Mouse (Mus musculus) hindbrain, embryonic 15.5 days (tissue): ENCODE data around the gene Sh3rf1. TPM values are rescaled to one million over a fixed set of nuclear protein-coding genes. Genes with fewer than 3 reads are reported as not detected.

Source experiments
- ATAC-seq: fragments of 200-750 bp; cut with Nextera tagmentation; 2 replicates; pipeline ENCODE4 v1.8.0; 2017; ENCODE audit warnings: low read depth, moderate number of reproducible peaks, moderate TSS enrichment; ENCODE audit not compliant: low FRiP score
- H3K27ac ChIP-seq: fragments of 300-500 bp; sonication (generic); replicated peaks from 2 replicates; pipeline ENCODE4 v1.5.1; 2015; ENCODE audit warnings: mild to moderate bottlenecking, inconsistent platforms
- H3K27me3 ChIP-seq: fragments of 300-500 bp; sonication (generic); 2 replicates; pipeline ENCODE4 v1.6.1; 2015; ENCODE audit warnings: control low read depth, inconsistent platforms
- H3K36me3 ChIP-seq: fragments of 300-500 bp; sonication (generic); 2 replicates; pipeline ENCODE4 v1.6.1; 2015; ENCODE audit warnings: control low read depth, inconsistent platforms
- H3K4me1 ChIP-seq: fragments of 300-500 bp; sonication (generic); replicated peaks from 2 replicates; pipeline ENCODE4 v1.6.1; 2015; ENCODE audit warnings: control low read depth, inconsistent platforms
- H3K4me2 ChIP-seq: fragments of 300-500 bp; sonication (generic); 2 replicates; pipeline ENCODE4 v1.6.1; 2015; ENCODE audit warnings: moderate library complexity, mild to moderate bottlenecking, inconsistent platforms
- H3K4me3 ChIP-seq: fragments of 300-500 bp; sonication (generic); 2 replicates; pipeline ENCODE4 v1.5.1; 2015; ENCODE audit warnings: mild to moderate bottlenecking, inconsistent platforms
- H3K9ac ChIP-seq: fragments of 300-500 bp; sonication (generic); 2 replicates; pipeline ENCODE4 v1.6.1; 2015; ENCODE audit warnings: inconsistent platforms
- H3K9me3 ChIP-seq: fragments of 300-500 bp; sonication (generic); 2 replicates; pipeline ENCODE4 v1.6.1; 2016; ENCODE audit warnings: control low read depth, inconsistent platforms
- WGBS: fragments of 180-500 bp; shearing (Covaris S2); methylation state at CpG from one replicate; pipeline ENCODE4 v1.1.7; 2015; 5-methylcytosine and 5-hydroxymethylcytosine counted together
- polyA plus RNA-seq: library from polyadenylated mRNA; unstranded; fragments of >200 nt; fragmentation: Nextera tagmentation; extraction: Ambion mirVana; gene quantifications from 2 replicates; pipeline ENCODE4 v1.2.1, GENCODE M21; 2015

The Sh3rf1 gene
- polyA plus RNA-seq, 1 experiment from 2014 or later, result 28.0 TPM

- ATAC-seq, result no peak
- Histone ChIP-seq H3K9ac (no peak overlapping the region), H3K27ac (no peak overlapping the region), H3K4me1 (peaks cover 9% of the 10 kb centered on the region; the same call in 1 of the 2 replicates), H3K4me3 (no peak overlapping the region), H3K36me3 (no peaks in the 10 kb centered on the region), H3K4me2 (no peak overlapping the region), H3K27me3 (no peaks in the 10 kb centered on the region), H3K9me3 (no peaks in the 10 kb centered on the region)
- 41% methylated on average over 5 of the region's 5 CpGs for WGBS
Observed at GRCm38 (mm10) chr8:61302029-61302368, 78.3 kb downstream of the Sh3rf1 start.

- H3K4me3 ChIP-seq, result no peak overlapping the region
- peaks cover 26% of the 10 kb centered on the region for H3K4me1 ChIP-seq
- no peaks in the 10 kb centered on the region for H3K27me3 ChIP-seq
Observed at GRCm38 (mm10) chr8:61305451-61306070, 81.9 kb downstream of the Sh3rf1 start.

DNA sequence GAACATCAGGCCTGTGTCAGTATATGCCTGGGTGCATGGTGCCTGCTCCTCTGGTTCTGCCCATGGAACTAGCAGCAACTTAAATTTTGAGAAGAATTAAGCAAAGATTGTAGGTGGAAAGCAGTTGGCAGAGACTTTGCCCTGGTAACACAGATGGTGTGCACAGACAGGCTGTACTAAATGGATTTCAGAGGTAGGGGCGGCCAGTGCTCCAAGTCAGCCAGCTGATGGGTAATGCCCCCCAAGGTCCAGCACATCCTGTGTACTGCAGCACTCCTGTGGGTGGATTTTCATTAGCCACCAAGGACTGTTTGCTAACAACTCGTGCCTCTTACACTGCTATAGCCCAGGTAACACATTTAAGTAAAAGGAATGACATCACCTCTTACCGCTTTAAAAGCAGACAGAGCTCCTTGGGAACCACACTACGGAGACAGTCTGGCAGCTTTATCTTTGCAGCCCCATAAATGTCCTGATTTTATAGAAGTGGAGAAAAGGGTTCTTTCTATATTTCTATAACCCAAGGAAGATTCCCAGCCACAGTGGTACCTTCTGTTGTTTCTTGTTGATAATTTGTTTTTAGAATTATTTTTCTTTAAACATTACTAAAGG lies 82.9 kb downstream of the Sh3rf1 start:
- no peak for ATAC-seq
- Histone ChIP-seq H3K4me1 (peaks cover 25% of the 10 kb centered on the region), H3K27me3 (no peaks in the 10 kb centered on the region), H3K36me3 (no peaks in the 10 kb centered on the region), H3K4me3 (no peak overlapping the region), H3K9ac (no peak overlapping the region), H3K27ac (no peak overlapping the region), H3K9me3 (no peaks in the 10 kb centered on the region), H3K4me2 (no peak overlapping the region)
- WGBS, result 81% methylated on average over 4 of the region's 4 CpGs

More at GRCm38 (mm10) chr8:61305451-61306070, 81.9 kb downstream of the Sh3rf1 start:
- 92% methylated on average over 7 of the region's 7 CpGs for WGBS
- no peak overlapping the region for H3K27ac ChIP-seq
- no peak overlapping the region for H3K4me2 ChIP-seq
- no peaks in the 10 kb centered on the region for H3K9me3 ChIP-seq
- ATAC-seq, result no peak
- H3K36me3 ChIP-seq, result no peaks in the 10 kb centered on the region
- H3K9ac ChIP-seq, result no peak overlapping the region

- ATAC-seq, result no peak
- no peak overlapping the region for H3K9ac ChIP-seq
- no peaks in the 10 kb centered on the region for H3K27me3 ChIP-seq
- H3K4me1 ChIP-seq, result peaks cover 18% of the 10 kb centered on the region
- no peak overlapping the region for H3K27ac ChIP-seq
- H3K9me3 ChIP-seq, result no peaks in the 10 kb centered on the region
- no peak overlapping the region for H3K4me2 ChIP-seq
- H3K36me3 ChIP-seq, result no peaks in the 10 kb centered on the region
- H3K4me3 ChIP-seq, result no peak overlapping the region
Observed at GRCm38 (mm10) chr8:61308896-61309295, 85.2 kb downstream of the Sh3rf1 start.

DNA sequence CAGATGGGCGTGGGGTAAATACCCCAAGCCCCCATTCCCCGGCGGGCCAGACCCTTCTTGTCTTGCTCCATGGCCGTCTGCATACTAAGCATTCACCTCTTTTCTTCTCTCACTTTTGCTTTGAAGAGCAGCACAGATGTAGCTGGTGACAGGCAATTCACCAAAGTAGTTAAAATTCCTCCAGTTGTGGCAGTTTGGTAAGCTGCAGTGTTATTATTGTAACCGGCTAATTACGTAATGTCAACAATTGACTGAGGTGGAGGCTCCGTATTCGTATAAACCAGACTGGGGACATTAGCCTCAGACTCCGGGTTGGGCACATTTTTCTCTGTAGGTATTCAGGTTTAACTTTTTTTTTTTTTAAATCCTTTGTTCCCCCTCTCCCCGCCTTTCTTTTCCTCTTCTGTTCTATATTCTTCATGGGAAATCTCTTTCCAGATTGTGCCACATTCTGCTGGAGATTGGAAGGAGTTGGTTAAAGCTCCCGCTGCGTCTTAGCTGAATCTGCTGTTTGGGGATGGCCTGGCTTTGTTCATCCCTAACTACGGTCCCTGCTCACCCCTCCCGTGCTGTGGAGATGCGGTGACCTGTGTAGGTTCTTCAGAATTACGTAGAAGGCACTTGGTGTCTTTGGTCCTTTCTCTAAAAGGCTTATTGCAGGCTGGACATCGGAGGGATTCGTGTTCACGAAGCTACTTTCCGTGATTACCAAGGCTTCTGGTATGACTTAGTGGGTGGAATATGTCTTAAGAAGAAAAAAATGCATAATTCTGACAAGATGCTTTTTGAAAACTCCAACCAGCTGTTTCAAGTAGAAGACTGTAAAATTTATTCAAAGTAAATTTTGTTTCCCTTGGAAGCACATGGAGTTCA lies 86.1 kb downstream of the Sh3rf1 start:
- Histone ChIP-seq H3K9ac (no peak overlapping the region), H3K4me2 (peak overlapping the region; percentile 6; the same call in 1 of the 2 replicates), H3K36me3 (no peaks in the 10 kb centered on the region), H3K27ac (no peak overlapping the region), H3K27me3 (no peaks in the 10 kb centered on the region), H3K4me3 (no peak overlapping the region), H3K9me3 (no peaks in the 10 kb centered on the region), H3K4me1 (peaks cover 18% of the 10 kb centered on the region)
- 26% methylated on average over 20 of the region's 20 CpGs for WGBS
- 0 out of 2 replicates have a peak, but pooled peaks have one; percentile 20 for ATAC-seq

DNA sequence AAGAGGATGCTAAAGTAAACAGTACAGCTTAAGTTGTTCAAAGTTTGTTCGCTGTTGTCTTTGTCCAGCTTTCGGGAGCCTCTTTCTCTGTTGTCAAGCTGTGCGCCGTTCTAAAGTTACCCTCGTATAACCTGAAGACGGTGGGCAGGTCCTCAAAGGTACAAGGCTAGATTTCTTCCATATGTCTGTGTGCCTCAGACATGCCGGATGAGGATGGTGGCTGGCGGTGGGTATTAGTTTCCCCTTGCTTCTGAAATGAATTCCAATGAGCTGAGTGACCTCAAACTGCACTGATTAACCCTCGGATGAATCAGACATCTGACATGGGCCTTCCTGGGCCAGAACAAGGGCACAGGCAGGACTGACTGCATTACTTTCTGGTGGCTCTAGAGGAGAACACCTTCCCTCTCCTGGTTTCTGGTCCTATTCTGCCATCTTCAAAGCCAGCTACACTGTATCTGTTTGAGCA lies 86.8 kb downstream of the Sh3rf1 start:
- ATAC-seq, result no peak

GRCm38 (mm10) chr8:61313016-61313415 lies 89.3 kb downstream of the Sh3rf1 start:
- Histone ChIP-seq H3K36me3 (no peaks in the 10 kb centered on the region), H3K4me3 (no peak overlapping the region), H3K27me3 (no peaks in the 10 kb centered on the region), H3K4me2 (no peak overlapping the region), H3K4me1 (peaks cover 18% of the 10 kb centered on the region), H3K9me3 (no peaks in the 10 kb centered on the region), H3K9ac (no peak overlapping the region), H3K27ac (no peak overlapping the region)
- ATAC-seq, result no peak
- WGBS, result 82% methylated on average over 7 of the region's 7 CpGs

More for the DNA sequence above, 86.8 kb downstream of the Sh3rf1 start:
- Histone ChIP-seq H3K4me3 (no peak overlapping the region), H3K4me2 (no peak overlapping the region), H3K9ac (no peak overlapping the region), H3K27me3 (no peaks in the 10 kb centered on the region), H3K27ac (no peak overlapping the region), H3K4me1 (peaks cover 18% of the 10 kb centered on the region), H3K9me3 (no peaks in the 10 kb centered on the region), H3K36me3 (no peaks in the 10 kb centered on the region)
- WGBS, result 49% methylated on average over 9 of the region's 9 CpGs

DNA sequence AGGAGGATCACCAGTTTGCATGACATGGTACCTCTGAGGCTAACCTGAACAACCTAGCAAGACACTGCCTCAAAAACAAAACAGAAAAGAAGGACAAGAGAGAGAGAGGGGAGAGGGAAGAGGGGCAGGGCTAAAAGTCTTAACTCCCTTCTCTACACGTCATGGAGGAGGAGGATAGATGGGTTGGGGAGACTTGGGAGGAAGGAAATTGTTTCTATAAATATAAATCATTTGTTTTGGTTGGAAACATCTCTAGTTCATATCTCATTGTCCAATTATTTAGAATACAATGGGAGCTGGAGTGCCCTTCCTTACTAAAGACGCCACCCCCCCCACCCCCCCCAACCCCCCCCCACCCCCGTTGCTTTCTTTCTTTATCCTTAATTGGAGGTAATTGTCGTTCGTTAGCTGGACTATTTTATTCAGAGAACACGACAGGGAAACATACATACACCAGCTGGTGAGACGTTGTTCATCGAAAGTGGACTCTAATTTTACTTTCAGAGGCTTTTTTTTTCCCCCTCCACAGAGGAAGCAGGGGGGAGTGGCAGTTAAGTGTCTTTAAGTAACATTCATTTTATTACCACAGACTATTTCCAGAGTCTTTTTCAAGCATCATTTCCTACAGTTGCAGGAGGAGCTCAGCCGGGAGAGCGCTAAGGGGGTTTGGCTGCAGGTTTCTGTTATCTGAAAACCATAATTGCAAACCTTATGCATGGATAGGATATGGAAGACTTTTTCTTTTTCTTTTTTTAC lies 92.5 kb downstream of the Sh3rf1 start:
- Histone ChIP-seq H3K4me1 (no peaks in the 10 kb centered on the region; the same call in 1 of the 2 replicates), H3K36me3 (no peaks in the 10 kb centered on the region), H3K9me3 (no peaks in the 10 kb centered on the region), H3K4me2 (no peak overlapping the region), H3K4me3 (no peak overlapping the region), H3K27ac (no peak overlapping the region), H3K27me3 (no peaks in the 10 kb centered on the region), H3K9ac (no peak overlapping the region)
- no peak for ATAC-seq
- WGBS, result 57% methylated on average over 10 of the region's 10 CpGs

DNA sequence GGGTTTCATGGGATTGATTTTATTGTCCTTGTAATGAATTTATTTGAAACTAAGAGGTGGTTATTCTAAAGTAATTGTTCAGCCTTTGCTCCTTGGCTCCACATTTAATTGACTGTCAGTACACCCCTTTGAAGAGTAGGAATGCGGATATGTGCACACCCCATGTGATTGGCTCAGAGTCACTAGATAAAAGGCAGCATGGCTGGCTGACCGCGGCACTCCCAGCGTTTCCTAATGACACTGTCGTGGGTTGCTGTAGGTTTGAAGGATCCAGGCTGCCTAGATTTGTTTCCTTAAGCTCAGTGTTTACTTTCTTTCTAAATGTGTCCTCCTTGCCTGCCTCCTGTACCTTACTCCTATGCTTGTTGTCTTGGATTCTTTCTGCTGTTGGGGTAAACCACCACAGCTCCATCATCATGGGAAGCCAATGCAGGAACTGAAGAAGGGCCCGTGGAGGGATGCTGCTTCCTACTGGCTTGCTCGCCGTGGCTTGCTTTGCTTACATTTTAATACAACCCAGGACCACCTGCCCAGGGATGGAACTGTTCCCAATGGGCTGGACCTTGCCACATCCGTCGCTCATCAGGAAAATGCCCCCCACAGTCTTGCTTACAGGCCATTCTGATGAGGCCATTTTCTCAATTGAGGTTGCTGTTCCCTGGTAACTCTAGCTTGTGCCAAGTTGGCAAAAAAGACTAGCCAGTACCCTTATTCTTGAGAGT lies 93.3 kb downstream of the Sh3rf1 start:
- H3K27me3 ChIP-seq, result no peaks in the 10 kb centered on the region
- no peaks in the 10 kb centered on the region; the same call in 1 of the 2 replicates for H3K4me1 ChIP-seq
- peak overlapping the region; percentile 22; the same call in 1 of the 2 replicates for H3K27ac ChIP-seq
- 61% methylated on average over 10 of the region's 10 CpGs for WGBS
- no peaks in the 10 kb centered on the region for H3K36me3 ChIP-seq
- H3K4me2 ChIP-seq, result no peak overlapping the region
- H3K4me3 ChIP-seq, result no peak overlapping the region
- H3K9me3 ChIP-seq, result no peaks in the 10 kb centered on the region
- ATAC-seq, result peak; percentile 51; the same call in 1 of the 2 replicates
- no peak overlapping the region for H3K9ac ChIP-seq

DNA sequence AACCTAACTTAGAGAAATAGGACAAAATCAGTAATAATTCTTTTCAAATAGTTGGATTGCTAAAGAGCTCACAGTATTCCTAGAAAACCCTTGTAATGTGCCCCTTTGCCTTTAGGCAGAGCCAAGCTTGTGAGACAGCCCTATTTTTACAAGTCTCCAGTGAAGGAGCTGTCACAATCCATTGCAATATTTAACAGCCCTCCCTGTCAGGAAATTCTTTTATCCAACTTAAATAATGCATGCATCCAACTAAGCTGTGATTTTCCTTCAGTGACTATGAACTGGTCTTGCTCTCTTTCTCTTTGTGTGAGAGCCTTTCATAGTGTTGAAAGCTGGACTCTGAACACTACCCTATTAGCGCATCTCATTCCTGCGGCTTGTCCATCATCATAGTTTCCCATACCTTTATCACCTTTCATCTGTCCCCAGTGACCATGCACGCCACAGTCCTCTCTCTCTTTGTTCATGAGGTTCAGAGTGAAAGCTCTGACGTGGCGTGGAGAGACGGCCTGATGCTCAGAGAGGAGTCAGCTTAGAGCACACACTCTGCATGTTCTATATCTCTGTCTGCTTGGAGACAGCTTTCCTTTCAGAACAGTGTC lies 94.0 kb downstream of the Sh3rf1 start:
- no peaks in the 10 kb centered on the region for H3K36me3 ChIP-seq
- no peaks in the 10 kb centered on the region for H3K9me3 ChIP-seq
- ATAC-seq, result peak; percentile 40; the same call in 1 of the 2 replicates
- H3K4me3 ChIP-seq, result no peak overlapping the region
- H3K4me2 ChIP-seq, result no peak overlapping the region
- peaks cover 3% of the 10 kb centered on the region; the same call in 1 of the 2 replicates for H3K4me1 ChIP-seq
- no peaks in the 10 kb centered on the region for H3K27me3 ChIP-seq
- WGBS, result 60% methylated on average over 6 of the region's 6 CpGs
- H3K9ac ChIP-seq, result no peak overlapping the region
- peak overlapping the region; percentile 52; the same call in 1 of the 2 replicates for H3K27ac ChIP-seq

DNA sequence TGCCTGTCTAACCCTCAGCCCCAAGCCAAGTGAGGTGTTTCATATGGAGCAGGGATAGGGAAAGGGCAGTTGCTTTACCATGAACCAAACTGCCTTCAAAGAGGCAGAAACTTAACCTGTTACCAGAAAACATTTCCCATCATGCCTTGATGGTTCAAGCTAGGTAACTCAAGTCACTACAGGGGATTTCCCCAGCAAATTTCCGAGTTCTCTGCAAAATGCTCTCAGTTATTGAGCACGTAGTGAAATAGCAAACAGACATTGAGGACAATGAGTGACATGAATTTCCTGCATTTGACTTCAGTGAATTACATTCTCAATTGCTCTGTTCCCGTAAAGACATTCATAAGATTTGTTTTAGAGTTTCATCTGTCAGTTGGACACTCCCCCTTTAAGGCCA lies 97.5 kb downstream of the Sh3rf1 start:
- Histone ChIP-seq H3K27me3 (no peaks in the 10 kb centered on the region), H3K36me3 (no peaks in the 10 kb centered on the region), H3K9me3 (no peaks in the 10 kb centered on the region), H3K9ac (no peak overlapping the region), H3K27ac (no peak overlapping the region), H3K4me1 (peaks cover 28% of the 10 kb centered on the region), H3K4me3 (no peak overlapping the region), H3K4me2 (no peak overlapping the region)
- no peak for ATAC-seq
- 72% methylated on average over 3 of the region's 3 CpGs for WGBS
